Mouse (Mus musculus): ENCODE data around the gene Mettl27.

GRCm38 (mm10) chr5:134974921-134975320, 42.8 kb downstream of the Mettl27 start:
- TF ChIP-seq CTCF (conservative IDR thresholded peaks at IDR 0.05; ENCODE audit: low read length) (no peak), POU5F1 (IDR thresholded peaks at IDR 0.05; ENCODE audit: borderline replicate concordance, low read length) (no peak)
